Mouse (Mus musculus) hindlimb bud, embryonic 11.5 days (tissue): ENCODE results near the gene Cfap45.

Source experiments
- DNase-seq: peaks from one replicate; pipeline ENCODE4 v3.0.0-alpha.2; 2012; ENCODE audit warnings: low read depth, low spot score; ENCODE audit errors: extremely low spot score

Gene Cfap45

GRCm38 (mm10) chr1:172551009-172551408 is 30.4 kb downstream of the Cfap45 start:
- DNase-seq, result no peak

GRCm38 (mm10) chr1:172552623-172553022 is 32.0 kb downstream of the Cfap45 start:
- DNase-seq, result no peak

GRCm38 (mm10) chr1:172555638-172556037 is 35.0 kb downstream of the Cfap45 start, which contains the start of gene Vsig8:
Gene Vsig8 (plus strand): TSS chr1:172555938.
- no peak for DNase-seq

GRCm38 (mm10) chr1:172562641-172563464 is 42.3 kb downstream of the Cfap45 start:
- peak; percentile 37 for DNase-seq

GRCm38 (mm10) chr1:172563465-172563828 is 42.8 kb downstream of the Cfap45 start:
- no peak for DNase-seq

- DNase-seq, result no peak
Observed at GRCm38 (mm10) chr1:172566131-172566530, 45.5 kb downstream of the Cfap45 start.

- DNase-seq, result no peak
Observed at GRCm38 (mm10) chr1:172567758-172568157, 47.2 kb downstream of the Cfap45 start.

- DNase-seq, result no peak
Observed at GRCm38 (mm10) chr1:172580116-172580515, 59.5 kb downstream of the Cfap45 start.

GRCm38 (mm10) chr1:172582436-172582835 is 61.8 kb downstream of the Cfap45 start:
- DNase-seq, result no peak

- no peak for DNase-seq
Observed at GRCm38 (mm10) chr1:172584271-172584670, 63.7 kb downstream of the Cfap45 start.

GRCm38 (mm10) chr1:172585026-172585425 is 64.4 kb downstream of the Cfap45 start:
- DNase-seq, result no peak

- DNase-seq, result no peak
Observed at GRCm38 (mm10) chr1:172585612-172586567, 65.3 kb downstream of the Cfap45 start.

GRCm38 (mm10) chr1:172590385-172590784 is 69.8 kb downstream of the Cfap45 start, which contains the start of gene Slamf8:
Gene Slamf8 (minus strand): TSS chr1:172590568.
- DNase-seq, result no peak

GRCm38 (mm10) chr1:172593321-172593720 is 72.7 kb downstream of the Cfap45 start:
- DNase-seq, result no peak

- no peak for DNase-seq
Observed at GRCm38 (mm10) chr1:172593956-172594355, 73.4 kb downstream of the Cfap45 start.

GRCm38 (mm10) chr1:172594495-172594894 is 73.9 kb downstream of the Cfap45 start:
- DNase-seq, result no peak
